Mouse (Mus musculus): ENCODE measurements at regions not wholly inside any gene's neighbourhood (a gene's known extent, or its start where the extent isn't known, plus 50 kb on each side); places are given as distances from the start of the nearest gene placed in this dataset.

GRCm38 (mm10) chr6:147686927-147687326, 211.3 kb downstream of the Ccdc91 start:
- no peak for DNase-seq (ENCODE audit: low read depth, low spot score)

- DNase-seq (ENCODE audit: low read depth, low spot score) = no peak
Observed at GRCm38 (mm10) chr6:147698255-147698654, 222.6 kb downstream of the Ccdc91 start.

DNA sequence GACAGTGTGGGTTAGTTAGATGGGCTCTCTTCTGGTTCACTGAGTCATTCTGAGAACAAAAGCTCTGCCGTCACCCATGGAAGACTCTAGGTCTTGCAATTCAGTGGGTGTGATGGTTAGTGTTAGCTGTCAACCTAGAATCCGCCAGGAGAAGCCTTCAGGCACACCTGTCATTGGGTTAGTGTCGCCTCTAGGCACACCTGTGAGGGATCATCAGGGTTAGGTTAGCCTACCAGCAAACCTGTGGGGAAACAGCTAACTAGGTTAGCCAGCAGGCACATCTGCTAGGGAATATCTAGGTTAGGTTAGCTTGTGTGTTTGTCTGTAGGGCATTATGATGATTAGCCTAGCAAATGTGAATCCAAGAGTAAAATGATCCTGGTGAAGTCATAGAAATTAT, 223.8 kb downstream of the Ccdc91 start:
- no peak for DNase-seq (ENCODE audit: low read depth, low spot score)

DNA sequence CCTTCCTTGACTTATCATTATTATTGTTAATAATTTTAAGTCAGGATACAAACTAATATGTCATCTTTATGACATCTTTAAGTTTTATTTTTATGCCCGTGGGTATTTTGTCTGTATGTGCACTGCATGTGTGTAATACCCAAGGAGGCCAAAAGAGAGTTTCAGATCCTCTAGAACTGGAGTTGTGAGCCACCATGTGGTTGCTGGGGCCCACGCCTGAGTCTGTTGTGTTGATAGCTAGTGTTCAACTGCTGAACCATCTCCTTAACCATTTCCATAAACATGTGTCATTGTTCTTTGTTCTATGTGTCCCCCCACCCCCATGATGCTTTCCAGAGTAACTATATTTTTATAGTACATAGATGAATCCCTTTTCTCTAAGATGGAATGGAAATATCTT, 225.0 kb downstream of the Ccdc91 start:
- DNase-seq (ENCODE audit: low read depth, low spot score) = no peak

DNA sequence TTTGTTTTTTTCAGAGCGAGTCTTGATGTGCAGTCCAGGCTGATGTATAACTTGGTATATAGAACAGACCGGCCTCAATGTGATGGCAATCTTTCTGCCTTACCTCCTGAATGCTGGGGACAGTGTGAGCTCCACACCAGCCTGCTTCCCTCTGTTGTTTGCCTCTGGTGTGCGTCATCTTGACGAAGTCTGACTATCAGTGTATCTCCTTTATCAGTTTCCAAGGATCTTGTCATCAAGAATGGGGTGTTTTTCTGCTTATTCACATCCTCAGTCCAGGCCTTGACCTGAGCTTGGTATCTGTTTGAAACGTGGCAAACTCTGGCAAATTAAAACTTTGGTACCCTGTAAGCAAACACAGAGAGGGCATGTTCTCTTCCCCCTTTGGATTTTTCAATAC, 226.3 kb downstream of the Ccdc91 start:
- no peak for DNase-seq (ENCODE audit: low read depth, low spot score)

GRCm38 (mm10) chr6:147704297-147704696, 228.7 kb downstream of the Ccdc91 start:
- peak; percentile 27 for DNase-seq (ENCODE audit: low read depth, low spot score)

- no peak for DNase-seq (ENCODE audit: low read depth, low spot score)
Observed at GRCm38 (mm10) chr6:147705936-147706335, 230.3 kb downstream of the Ccdc91 start.

GRCm38 (mm10) chr6:147706741-147707140, 231.1 kb downstream of the Ccdc91 start:
- no peak for DNase-seq (ENCODE audit: low read depth, low spot score)

GRCm38 (mm10) chr6:147718052-147718712, 242.6 kb downstream of the Ccdc91 start:
- DNase-seq (ENCODE audit: low read depth, low spot score) = peak; percentile 62

DNA sequence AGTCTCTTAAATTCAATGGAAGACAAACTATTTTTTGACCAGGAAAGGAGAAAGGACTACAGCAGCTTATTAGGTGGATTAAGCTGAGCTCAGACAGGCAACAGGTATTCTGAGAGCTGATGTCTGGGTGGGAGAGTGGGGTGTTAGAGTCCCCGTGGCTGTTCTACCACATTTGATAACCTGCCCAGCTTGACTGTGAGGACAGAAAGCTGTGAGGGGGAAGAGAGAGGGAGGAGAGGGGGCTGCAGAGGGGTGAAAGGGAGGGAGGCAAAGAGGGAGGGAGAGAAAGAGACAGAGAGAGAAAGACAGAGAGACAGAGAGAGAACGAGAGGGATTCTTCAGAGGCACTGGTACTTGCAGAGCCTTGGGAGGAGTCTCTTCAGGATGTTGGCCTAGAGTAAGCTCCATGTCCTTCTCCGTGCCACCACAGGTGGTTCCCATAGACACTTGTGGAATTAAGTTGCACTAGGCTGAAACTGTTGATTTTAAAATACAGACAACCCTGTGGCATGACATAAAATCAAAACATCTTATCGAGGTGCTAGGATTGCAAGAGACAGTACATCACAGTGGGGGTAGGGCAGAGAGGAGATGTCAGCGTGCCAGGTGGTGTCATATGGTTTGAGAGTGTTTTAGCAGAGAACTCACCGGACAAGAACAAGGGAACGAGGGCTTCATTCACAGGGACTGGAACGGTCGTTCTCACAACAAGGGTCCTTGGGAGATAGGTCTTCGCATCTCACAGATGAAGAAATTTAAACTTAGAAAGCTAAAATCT, 243.3 kb downstream of the Ccdc91 start:
- DNase-seq (ENCODE audit: low read depth, low spot score) = no peak

DNA sequence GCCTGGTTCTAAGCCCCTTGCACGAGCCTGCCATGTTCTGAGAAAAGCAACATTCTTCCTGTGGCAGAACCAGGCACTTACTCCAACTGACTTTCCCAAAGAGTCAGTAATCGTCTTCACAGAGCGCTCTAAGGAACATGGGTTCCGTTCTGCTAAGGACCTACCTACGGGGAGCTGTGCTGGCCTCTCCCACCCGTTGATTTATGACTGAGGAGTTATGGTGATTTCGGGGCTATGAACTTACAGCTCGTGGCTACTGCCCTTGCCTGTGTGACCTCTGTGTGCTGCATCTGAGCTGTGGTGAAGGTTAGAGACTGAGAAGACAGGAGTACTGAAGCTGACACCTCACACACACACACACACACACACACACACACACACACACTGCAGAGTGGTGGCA, 243.9 kb downstream of the Ccdc91 start:
- DNase-seq (ENCODE audit: low read depth, low spot score) = no peak

DNA sequence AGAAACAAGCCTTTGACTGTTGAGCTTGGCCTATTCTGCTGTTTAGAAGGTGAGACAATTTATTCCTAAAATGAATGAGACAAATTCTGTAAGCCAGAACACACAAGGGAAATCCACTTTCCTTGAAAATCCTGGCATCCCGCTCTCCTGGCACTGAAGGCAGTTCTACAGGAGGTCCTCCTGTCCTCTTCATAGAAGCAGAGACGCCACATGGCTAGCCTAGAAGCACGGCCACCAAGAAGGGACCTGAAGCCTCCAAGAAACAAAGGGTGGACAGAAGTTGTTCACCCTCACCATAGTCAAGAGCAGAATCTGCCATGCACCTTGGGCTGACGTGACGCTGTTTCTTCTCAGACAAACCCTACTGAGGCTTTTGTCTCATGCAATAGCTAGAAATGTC, 247.7 kb downstream of the Ccdc91 start:
- DNase-seq (ENCODE audit: low read depth, low spot score) = no peak

GRCm38 (mm10) chr6:147726987-147727386, 251.4 kb downstream of the Ccdc91 start:
- no peak for DNase-seq (ENCODE audit: low read depth, low spot score)

DNA sequence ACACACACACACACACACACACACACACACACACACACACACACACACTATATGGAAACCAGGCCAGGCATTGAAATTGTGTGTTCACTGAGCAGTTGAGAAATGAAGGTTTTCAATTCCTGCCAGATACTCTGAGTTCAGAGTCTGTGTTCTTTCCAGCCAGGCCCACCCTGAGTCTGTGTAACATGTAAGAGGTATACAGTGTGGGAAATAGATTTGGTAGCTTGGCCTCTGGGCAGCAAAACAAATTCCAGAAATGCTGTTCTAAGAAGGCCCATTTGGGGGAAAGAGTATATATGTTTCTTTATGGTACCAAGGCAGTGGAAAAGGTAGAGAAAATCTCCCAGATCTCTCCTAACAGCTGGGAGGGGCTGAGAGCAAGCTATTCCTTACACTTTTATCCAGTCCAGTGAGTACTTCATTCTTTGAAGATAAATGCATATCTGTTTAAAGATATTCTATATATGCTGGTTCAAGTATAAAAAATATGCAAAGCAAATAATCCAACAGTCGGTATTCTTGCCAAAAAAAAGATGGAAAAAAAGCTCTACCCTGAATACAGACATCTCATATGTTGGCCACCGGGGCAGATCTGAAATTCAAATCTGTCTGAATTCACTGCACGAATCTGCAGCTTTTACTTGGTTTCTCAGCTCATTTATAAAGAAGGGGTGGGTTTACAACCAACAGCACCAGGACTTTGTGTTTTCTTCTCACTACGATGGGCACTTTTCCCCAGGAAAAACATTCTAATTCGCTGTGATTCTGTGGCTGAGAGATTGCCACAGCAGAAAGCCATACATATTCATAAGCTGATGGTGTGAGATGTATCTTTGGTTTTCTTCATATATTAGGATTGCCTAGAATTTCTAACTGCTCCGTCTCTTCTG, 252.3 kb downstream of the Ccdc91 start:
- no peak for DNase-seq (ENCODE audit: low read depth, low spot score)

- peak; percentile 43 for DNase-seq (ENCODE audit: low read depth, low spot score)
Observed at GRCm38 (mm10) chr6:147729721-147730120, 254.1 kb downstream of the Ccdc91 start.

GRCm38 (mm10) chr6:147738621-147739325, 263.1 kb downstream of the Ccdc91 start:
- DNase-seq (ENCODE audit: low read depth, low spot score) = peak; percentile 42

GRCm38 (mm10) chr6:147741446-147741845, 265.8 kb downstream of the Ccdc91 start:
- DNase-seq (ENCODE audit: low read depth, low spot score) = peak; percentile 87

DNA sequence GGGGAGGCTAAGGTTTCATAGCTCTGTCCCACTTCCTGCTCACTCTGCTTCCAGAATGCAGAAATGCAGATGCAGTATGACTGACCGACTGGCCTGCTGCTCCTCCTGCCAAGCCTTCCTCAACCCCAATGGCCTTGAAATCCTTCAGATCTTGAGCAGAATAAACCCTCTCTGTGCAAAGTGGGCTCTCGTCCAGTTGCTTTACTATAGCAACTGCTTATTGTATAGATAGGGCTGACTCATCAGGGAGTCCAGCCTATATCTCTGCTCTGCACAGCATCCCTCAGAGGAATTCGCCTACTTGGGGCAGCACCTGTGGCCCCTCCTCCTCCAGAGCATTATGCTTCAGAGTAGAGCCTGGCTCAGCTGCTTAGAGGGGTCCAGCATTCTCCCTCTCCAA, 268.5 kb downstream of the Ccdc91 start:
- peak; percentile 48 for DNase-seq (ENCODE audit: low read depth, low spot score)

GRCm38 (mm10) chr6:147745690-147746089, 270.1 kb downstream of the Ccdc91 start:
- no peak for DNase-seq (ENCODE audit: low read depth, low spot score)

DNA sequence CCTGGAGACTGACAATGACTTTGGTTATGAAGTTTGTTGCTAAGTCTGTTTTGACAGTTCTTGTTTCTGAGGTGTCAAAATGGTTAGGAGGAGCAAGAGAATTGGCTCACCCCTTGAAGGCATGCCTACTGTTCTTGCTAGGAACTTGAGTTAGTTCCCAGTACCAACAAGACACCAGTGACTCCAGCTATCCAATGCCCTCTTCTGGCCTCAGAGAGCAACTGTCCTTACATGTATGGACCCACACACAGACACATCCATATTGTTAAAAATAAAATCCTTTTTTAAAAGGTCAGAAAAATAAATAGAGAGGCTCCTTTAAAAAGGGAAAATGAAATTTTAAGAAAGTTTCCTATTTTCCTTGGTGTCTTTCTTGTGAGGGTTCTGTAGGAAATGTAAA, 272.3 kb downstream of the Ccdc91 start:
- peak; percentile 57 for DNase-seq (ENCODE audit: low read depth, low spot score)

GRCm38 (mm10) chr6:147752301-147752700, 276.7 kb downstream of the Ccdc91 start:
- DNase-seq (ENCODE audit: low read depth, low spot score) = no peak

- no peak for DNase-seq (ENCODE audit: low read depth, low spot score)
Observed at GRCm38 (mm10) chr6:147753828-147754227, 278.2 kb downstream of the Ccdc91 start.

Data from 3T3-L1 (cell line).